Mouse (Mus musculus) hematopoietic stem cell, adult 5-6 weeks (primary cell): ENCODE measurements at regions not wholly inside any gene's neighbourhood (a gene's known extent, or its start where the extent isn't known, plus 50 kb on each side); places are given as distances from the start of the nearest gene placed in this dataset.
A peak's percentile ranks its signal among the peaks of the same experiment; 100 is the strongest.

Experiments
- ATAC-seq, 2 experiments: fragments of 125-278 bp in 1 of 2; replicated peaks in 1 of 2; 2 replicates each; pipeline ENCODE4 v1.8.0; 2016 to 2017; ENCODE audit warnings: inconsistent platforms in 2 of 2, mild to moderate bottlenecking in 2 of 2, moderate number of reproducible peaks in 2 of 2, low read depth in 1 of 2, moderate TSS enrichment in 1 of 2; ENCODE audit not compliant: low FRiP score in 2 of 2, poor library complexity in 2 of 2, severe bottlenecking in 2 of 2, insufficient read depth in 1 of 2, low TSS enrichment in 1 of 2

DNA sequence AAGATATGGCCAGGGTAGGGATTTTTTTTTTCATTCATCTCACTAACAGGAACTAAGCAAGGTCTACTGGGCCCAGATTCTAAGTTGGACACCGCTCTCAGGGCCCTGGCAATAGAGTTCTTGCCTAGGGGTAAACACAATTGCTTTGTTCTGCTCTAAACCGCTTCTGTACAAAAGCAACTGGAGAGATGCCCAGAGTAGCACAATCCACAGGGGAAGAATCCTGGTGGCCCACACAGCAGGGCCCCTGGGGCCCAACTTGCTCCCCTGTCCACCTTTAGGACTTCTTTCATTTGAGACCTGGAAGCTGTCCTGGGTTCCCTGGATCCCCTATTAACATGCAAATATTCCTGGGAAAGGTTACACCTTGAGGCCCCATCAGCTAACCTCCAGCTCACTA is 639.4 kb downstream of the Insc start:
- ATAC-seq = no peak

GRCm38 (mm10) chr7:115388874-115389273 is 645.4 kb downstream of the Insc start:
- no peak for ATAC-seq

- ATAC-seq = no peak
Measured at GRCm38 (mm10) chr7:115392520-115392919, 646.1 kb downstream of the Sox6 start.

DNA sequence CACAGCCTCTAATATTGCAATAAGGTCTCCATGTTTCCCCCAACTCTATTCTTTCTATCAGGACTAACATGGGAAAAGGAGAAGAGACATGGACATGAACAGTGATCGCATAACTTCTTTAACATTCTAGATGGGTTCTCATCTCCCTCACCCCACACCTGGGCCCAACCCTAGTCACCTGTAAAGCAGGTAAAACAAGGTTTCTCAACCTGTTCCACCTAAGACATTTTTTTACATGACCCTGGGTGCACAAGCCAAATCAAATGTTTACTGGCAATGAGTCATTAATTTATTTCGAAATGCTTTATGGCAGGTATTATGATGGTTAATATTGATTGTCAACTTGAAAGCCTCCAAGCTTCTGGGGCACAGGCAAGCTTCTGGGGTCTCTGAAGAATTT is 640.4 kb downstream of the Sox6 start:
- ATAC-seq = no peak

GRCm38 (mm10) chr7:115399461-115399860 is 639.1 kb downstream of the Sox6 start:
- no peak for ATAC-seq

GRCm38 (mm10) chr7:115407889-115408288 is 630.7 kb downstream of the Sox6 start:
- no peak for ATAC-seq

DNA sequence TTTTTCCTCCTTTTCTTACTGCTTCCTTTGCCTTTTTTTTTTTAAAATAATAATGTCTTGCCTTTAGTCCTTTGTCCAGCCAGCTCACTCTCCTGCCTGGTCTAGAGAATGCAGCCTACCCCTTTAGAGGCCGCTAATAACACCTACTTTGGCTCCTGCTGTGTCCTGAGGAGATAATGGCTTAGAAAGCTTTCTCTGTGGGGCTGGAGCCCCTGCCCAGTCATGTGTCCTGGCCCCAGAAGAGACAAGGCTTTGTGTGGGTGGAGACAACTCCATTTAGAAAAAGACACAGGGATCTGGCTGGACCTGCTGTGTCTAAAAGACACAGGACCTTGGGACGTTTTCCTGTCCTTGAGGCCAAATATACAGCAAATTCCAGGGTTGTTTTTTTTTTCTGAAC is 629.7 kb downstream of the Sox6 start:
- ATAC-seq = no peak

DNA sequence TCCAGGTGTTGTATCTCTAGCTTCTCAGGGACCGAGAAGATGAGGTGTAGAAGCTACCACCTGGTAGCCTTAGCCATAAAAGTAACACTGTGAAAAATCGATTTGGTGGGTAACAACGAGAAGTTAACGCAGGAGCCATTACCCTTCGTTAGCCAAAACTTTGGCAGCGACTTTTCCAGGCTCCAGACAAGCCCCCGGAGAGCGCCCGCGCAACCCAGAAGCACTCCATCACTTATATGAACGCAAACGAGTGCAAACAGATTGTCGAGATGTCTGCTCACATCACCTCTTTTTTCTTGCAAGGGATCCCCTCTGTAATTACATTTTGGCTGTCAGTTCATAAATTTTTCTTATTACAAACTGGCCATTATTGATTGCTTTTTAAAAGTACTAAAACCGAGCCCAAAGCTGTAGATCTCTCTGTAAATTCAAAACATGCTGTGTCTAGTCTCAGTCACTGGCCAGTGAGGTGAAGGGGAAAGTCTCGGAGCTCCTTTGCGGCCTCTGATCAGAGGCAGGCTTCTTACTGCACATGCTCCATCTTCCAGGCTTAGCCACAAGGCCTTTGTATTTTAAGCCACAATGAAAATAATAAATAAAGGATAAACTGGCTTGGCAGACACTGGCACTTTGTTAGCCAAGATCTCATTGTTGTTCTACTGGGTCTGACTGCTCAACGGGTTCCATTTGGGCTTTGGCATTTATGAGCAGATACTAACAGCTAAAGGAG is 627.9 kb downstream of the Sox6 start:
- ATAC-seq = no peak

GRCm38 (mm10) chr7:115411456-115411855 is 627.1 kb downstream of the Sox6 start:
- ATAC-seq = peak; percentile 34 to 58; a peak in 2 of 4 replicates

DNA sequence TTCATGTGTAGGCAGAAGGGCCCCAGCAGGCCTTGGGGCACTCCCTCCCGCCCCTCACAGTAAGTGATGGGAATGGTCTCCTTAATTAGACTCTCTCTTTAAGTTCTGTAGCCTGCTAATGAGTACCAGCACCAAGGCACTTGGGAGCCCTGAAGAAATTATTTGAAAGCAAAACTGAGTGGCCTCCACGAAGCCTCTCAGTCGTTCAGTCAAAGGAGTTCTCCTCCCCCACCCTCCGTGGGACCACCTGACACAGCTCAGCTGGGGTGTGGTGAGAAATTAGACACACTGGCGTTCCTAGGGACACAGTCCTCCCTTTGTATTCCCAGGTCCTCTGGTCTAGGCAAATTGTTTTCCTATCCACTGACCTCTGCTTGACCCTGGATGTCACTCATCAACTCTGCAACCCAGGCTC is 623.4 kb downstream of the Sox6 start:
- no peak for ATAC-seq
